Mouse (Mus musculus): Measurements from ENCODE around the gene Hk1. TPM values are rescaled to one million over a fixed set of nuclear protein-coding genes. Genes with fewer than 3 reads are reported as not detected.
A peak's percentile ranks its signal among the peaks of the same experiment; 100 is the strongest.

Gene Hk1
- polyA plus RNA-seq, 1 experiment from 2014 or later, result 11.1 TPM

DNA sequence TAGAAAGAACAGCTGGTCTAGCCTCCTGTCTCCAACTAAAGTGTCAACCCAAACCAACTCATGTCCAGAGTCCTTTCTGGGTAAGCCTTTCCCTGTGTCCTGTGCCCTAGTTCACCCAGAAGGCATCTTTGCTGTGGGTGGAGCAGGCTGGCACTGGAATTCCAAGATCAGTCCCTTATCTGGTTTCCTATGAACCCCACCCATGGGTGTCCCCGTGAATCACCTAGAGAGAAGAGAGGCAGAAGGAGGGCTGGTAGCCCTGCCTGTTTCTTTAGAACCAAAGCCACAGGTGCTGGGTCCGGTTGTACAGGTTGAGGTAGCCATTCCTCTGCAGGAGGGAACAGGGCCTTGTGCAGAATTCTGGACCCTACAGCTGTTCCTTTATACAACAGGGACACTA, 158.1 kb downstream of the Hk1 start:
- Histone ChIP-seq H3K27ac (ENCODE audit: low read depth, low read length) (peak overlapping the region; percentile 97), H3K4me3 (ENCODE audit: low read depth, low read length) (no peak overlapping the region), H3K4me1 (replicated peaks; ENCODE audit: control insufficient read depth, insufficient read depth, low read length) (peaks cover 22% of the 10 kb centered on the region), H3K36me3 (ENCODE audit: control insufficient read depth, insufficient read depth) (no peaks in the 10 kb centered on the region), H3K27me3 (replicated peaks; ENCODE audit: control insufficient read depth, insufficient read depth, low read length) (no peaks in the 10 kb centered on the region), H3K9me3 (ENCODE audit: control insufficient read depth) (no peaks in the 10 kb centered on the region), H3K4me2 (replicated peaks; ENCODE audit: low read depth) (peak overlapping the region; percentile 45), H3K9ac (ENCODE audit: low read depth, low read length) (0 out of 2 replicates have a peak overlapping the region, but pooled peaks have one; percentile 22)
- peak; percentile 71 for ATAC-seq
- TF ChIP-seq CTCF (IDR thresholded peaks at IDR 0.05; ENCODE audit: low read depth), result peak; percentile 9; the same call in 1 of the 2 replicates
- 33% methylated on average over 2 of the region's 2 CpGs for WGBS

DNA sequence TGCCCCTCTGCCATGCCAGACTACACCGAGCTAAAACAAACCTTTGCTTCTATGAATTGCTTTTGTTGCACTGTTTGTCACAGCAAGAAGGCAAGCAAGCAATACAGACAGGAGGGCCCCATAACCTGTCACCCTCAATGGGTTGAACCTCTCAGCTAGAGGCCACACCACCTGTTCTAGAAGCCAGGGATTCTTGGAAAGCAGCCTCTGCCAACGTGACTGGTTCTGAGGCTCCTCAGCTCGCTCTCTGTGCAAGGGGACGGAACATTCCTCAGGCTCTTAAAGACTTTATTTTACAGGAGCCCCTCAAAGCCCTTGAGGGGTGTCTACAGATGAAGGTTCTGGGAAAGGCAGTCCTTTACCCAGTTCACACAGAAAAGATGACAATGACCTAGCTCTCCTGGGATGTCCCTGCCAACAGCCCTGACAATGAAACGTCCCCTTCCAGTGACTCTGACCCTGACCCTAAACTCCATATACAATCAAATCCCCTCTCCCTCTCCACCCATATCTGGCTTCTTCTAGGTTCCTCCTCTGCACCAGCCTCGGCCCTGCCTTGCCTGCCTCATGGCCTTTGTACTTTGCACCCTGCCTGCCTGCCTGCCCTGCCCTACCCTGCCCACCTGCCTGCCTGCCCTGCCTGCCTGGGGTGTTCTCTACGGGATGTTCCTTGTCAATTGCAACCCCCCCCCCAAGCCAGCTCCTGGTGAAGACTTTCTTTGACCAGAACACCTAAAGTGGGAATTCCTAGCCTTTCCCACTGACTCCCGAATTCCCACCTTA, 158.8 kb downstream of the Hk1 start:
- Histone ChIP-seq H3K27me3 (replicated peaks; ENCODE audit: control insufficient read depth, insufficient read depth, low read length) (no peaks in the 10 kb centered on the region), H3K4me3 (ENCODE audit: low read depth, low read length) (no peak overlapping the region), H3K27ac (ENCODE audit: low read depth, low read length) (peak overlapping the region; percentile 97), H3K4me1 (replicated peaks; ENCODE audit: control insufficient read depth, insufficient read depth, low read length) (peaks cover 26% of the 10 kb centered on the region), H3K4me2 (replicated peaks; ENCODE audit: low read depth) (peak overlapping the region; percentile 45), H3K9me3 (ENCODE audit: control insufficient read depth) (no peaks in the 10 kb centered on the region), H3K9ac (ENCODE audit: low read depth, low read length) (peak overlapping the region; percentile 31; the same call in 1 of the 2 replicates), H3K36me3 (ENCODE audit: control insufficient read depth, insufficient read depth) (no peaks in the 10 kb centered on the region; the same call in 1 of the 2 replicates)
- ATAC-seq, result peak; percentile 87
- 34% methylated on average over 8 of the region's 8 CpGs for whole genome bisulfite sequencing
- no peak for TF ChIP-seq CTCF (IDR thresholded peaks at IDR 0.05; ENCODE audit: low read depth)

Other genes with a start within 250 kb of the Hk1 start
- 1.4 and 1.5 TPM in 2 replicates for gene Neurog3, start 246.8 kb downstream of the Hk1 start, polyA plus RNA-seq (2015; fragmentation: Nextera tagmentation; extraction: Ambion mirVana)
- 46.2 and 47.3 TPM in 2 replicates for gene Fam241b, start 236.0 kb downstream of the Hk1 start, polyA plus RNA-seq (2015; fragmentation: Nextera tagmentation; extraction: Ambion mirVana)
- gene Tspan15, start 148.7 kb downstream of the Hk1 start, polyA plus RNA-seq (2015; fragmentation: Nextera tagmentation; extraction: Ambion mirVana), result 96.8 and 100 TPM in 2 replicates
- 0.31 and 0.90 TPM in 2 replicates for gene Tacr2, start 127.5 kb downstream of the Hk1 start, polyA plus RNA-seq (2015; fragmentation: Nextera tagmentation; extraction: Ambion mirVana)
- 37.7 and 47.1 TPM in 2 replicates for gene Hkdc1, start 42.6 kb upstream of the Hk1 start, polyA plus RNA-seq (2015; fragmentation: Nextera tagmentation; extraction: Ambion mirVana)
- 0.14 TPM in 2 replicates for gene 4930507D05Rik, start 69.6 kb upstream of the Hk1 start, polyA plus RNA-seq (2015; fragmentation: Nextera tagmentation; extraction: Ambion mirVana)
- gene Supv3l1, start 69.8 kb upstream of the Hk1 start, polyA plus RNA-seq (2015; fragmentation: Nextera tagmentation; extraction: Ambion mirVana), result 12.8 and 13.6 TPM in 2 replicates
- 102 and 116 TPM in 2 replicates for gene Vps26a, start 106.9 kb upstream of the Hk1 start, polyA plus RNA-seq (2015; fragmentation: Nextera tagmentation; extraction: Ambion mirVana)
- 18.9 and 21.6 TPM in 2 replicates for gene Srgn, start 147.5 kb upstream of the Hk1 start, polyA plus RNA-seq (2015; fragmentation: Nextera tagmentation; extraction: Ambion mirVana)
- gene Kif1bp, start 198.5 kb upstream of the Hk1 start, polyA plus RNA-seq (2015; fragmentation: Nextera tagmentation; extraction: Ambion mirVana), result 21.7 and 23.2 TPM in 2 replicates
- gene Ddx21, start 222.4 kb upstream of the Hk1 start, polyA plus RNA-seq (2015; fragmentation: Nextera tagmentation; extraction: Ambion mirVana), result 9.6 and 11.1 TPM in 2 replicates